Mouse (Mus musculus) CH12.LX (cell line): ENCODE results near the gene Colgalt2. TPM values are rescaled to one million over a fixed set of nuclear protein-coding genes. Genes with fewer than 3 reads are reported as not detected.
A peak's percentile ranks its signal among the peaks of the same experiment; 100 is the strongest.

Source experiments
- DNase-seq: peaks from one replicate; pipeline ENCODE4 v3.0.0-alpha.2; 2013; ENCODE audit errors: extremely low read depth
- H3K27ac ChIP-seq: 2 replicates; pipeline ENCODE4 v1.5.1; 2012; ENCODE audit warnings: low read depth, mild to moderate bottlenecking, control low read depth, moderate library complexity; ENCODE audit not compliant: insufficient read depth
- H3K27me3 ChIP-seq: replicated peaks from 2 replicates; pipeline ENCODE3; 2012; ENCODE audit warnings: inconsistent platforms
- H3K36me3 ChIP-seq, 2 experiments: replicated peaks in 1 of 2; 2 replicates each; pipeline versions ENCODE3 to v1.6.1; 2012; ENCODE audit warnings: inconsistent platforms in 1 of 2, low read length in 1 of 2, mild to moderate bottlenecking in 1 of 2, mixed read lengths in 1 of 2, moderate library complexity in 1 of 2; ENCODE audit not compliant: control insufficient read depth in 1 of 2, insufficient read depth in 1 of 2
- H3K4me1 ChIP-seq, 2 experiments: 2 replicates each; pipeline ENCODE4 v1.6.1; 2012; ENCODE audit warnings: inconsistent platforms in 1 of 2, moderate library complexity in 1 of 2; ENCODE audit not compliant: insufficient read depth in 2 of 2, control insufficient read depth in 1 of 2
- H3K4me2 ChIP-seq: 2 replicates; pipeline ENCODE4 v1.6.1; 2012; ENCODE audit warnings: low read depth, mild to moderate bottlenecking, control low read depth; ENCODE audit not compliant: poor library complexity, insufficient read depth, severe bottlenecking
- H3K4me3 ChIP-seq, 3 experiments: fragments of 150-350 bp in 1 of 3; sonication (generic) in 1 of 3; replicated peaks in 1 of 3; 2 replicates each; pipeline versions ENCODE3 to v1.5.1; 2011 to 2012; ENCODE audit warnings: low read depth in 2 of 3, low read length in 2 of 3, mild to moderate bottlenecking in 2 of 3, moderate library complexity in 2 of 3, control low read depth in 1 of 3, improper control_type of control experiment in 1 of 3, inconsistent platforms in 1 of 3, mixed read lengths in 1 of 3; ENCODE audit not compliant: poor library complexity in 1 of 3
- H3K79me2 ChIP-seq: replicated peaks from 2 replicates; pipeline ENCODE4 v1.6.1; 2012; ENCODE audit warnings: mild to moderate bottlenecking, moderate library complexity; ENCODE audit not compliant: control insufficient read depth, poor library complexity, insufficient read depth, severe bottlenecking; ENCODE audit errors: extremely low read depth
- H3K9ac ChIP-seq: 2 replicates; pipeline ENCODE4 v1.6.1; 2012; ENCODE audit warnings: low read depth, mild to moderate bottlenecking, control low read depth, moderate library complexity; ENCODE audit not compliant: insufficient read depth
- H3K9me3 ChIP-seq: replicated peaks from 2 replicates; pipeline ENCODE3; 2012; ENCODE audit warnings: low read length, inconsistent platforms, mixed read lengths
- BHLHE40 ChIP-seq: IDR thresholded peaks from 2 replicates; pipeline ENCODE4 v1.6.1; 2011; ENCODE audit warnings: mild to moderate bottlenecking, low read depth, low read length, improper control_type of control experiment
- CHD1 ChIP-seq: IDR thresholded peaks from 2 replicates; pipeline ENCODE4 v1.6.1; 2012; ENCODE audit warnings: low read depth, low read length, improper control_type of control experiment, inconsistent platforms
- CTCF ChIP-seq, 2 experiments: IDR thresholded peaks in 1 of 2; conservative IDR thresholded peaks in 1 of 2; 2 replicates each; pipeline ENCODE4 v1.5.1; 2011 to 2012; ENCODE audit warnings: low read depth in 2 of 2, low read length in 2 of 2, improper control_type of control experiment in 1 of 2, inconsistent platforms in 1 of 2, mild to moderate bottlenecking in 1 of 2, moderate library complexity in 1 of 2
- GABPA ChIP-seq: IDR thresholded peaks from 2 replicates; pipeline ENCODE4 v1.6.1; 2012; ENCODE audit warnings: low read depth, low read length, improper control_type of control experiment, inconsistent platforms; ENCODE audit not compliant: insufficient replicate concordance
- IRF4 ChIP-seq: IDR thresholded peaks from 2 replicates; pipeline ENCODE4 v1.6.1; 2014; ENCODE audit warnings: low read depth, mild to moderate bottlenecking, inconsistent platforms, low read length, improper control_type of control experiment
- JUN ChIP-seq: IDR thresholded peaks from 2 replicates; pipeline ENCODE4 v1.6.1; 2011; ENCODE audit warnings: low read depth, mild to moderate bottlenecking, low read length, improper control_type of control experiment, moderate library complexity; ENCODE audit not compliant: insufficient read depth
- MAZ ChIP-seq: IDR thresholded peaks from 2 replicates; pipeline ENCODE4 v1.6.1; 2012; ENCODE audit warnings: low read depth, mild to moderate bottlenecking, inconsistent platforms, low read length, improper control_type of control experiment, moderate library complexity
- MXI1 ChIP-seq: IDR thresholded peaks from 2 replicates; pipeline ENCODE4 v1.6.1; 2011; ENCODE audit warnings: mild to moderate bottlenecking, low read depth, low read length, improper control_type of control experiment
- MYC ChIP-seq: IDR thresholded peaks from 2 replicates; pipeline ENCODE4 v1.6.1; 2011; ENCODE audit warnings: low read depth, mild to moderate bottlenecking, improper control_type of control experiment, low read length
- NELFE ChIP-seq: IDR thresholded peaks from 2 replicates; pipeline ENCODE4 v1.6.1; 2011; ENCODE audit warnings: low read depth, low read length, improper control_type of control experiment
- NRF1 ChIP-seq: IDR thresholded peaks from 2 replicates; pipeline ENCODE4 v1.6.1; 2014; ENCODE audit warnings: low read depth, mild to moderate bottlenecking, inconsistent platforms, low read length, improper control_type of control experiment, moderate library complexity
- PAX5 ChIP-seq: IDR thresholded peaks from 2 replicates; pipeline ENCODE4 v1.6.1; 2012; ENCODE audit warnings: low read length, inconsistent platforms, mixed read lengths
- POLR2A ChIP-seq: IDR thresholded peaks from 2 replicates; pipeline ENCODE4 v1.6.1; 2011; ENCODE audit warnings: low read depth, mild to moderate bottlenecking, improper control_type of control experiment, low read length
- POLR2AphosphoS2 ChIP-seq: IDR thresholded peaks from 2 replicates; pipeline ENCODE4 v1.6.1; 2011; ENCODE audit warnings: low read depth, low read length, improper control_type of control experiment
- RAD21 ChIP-seq: IDR thresholded peaks from 2 replicates; pipeline ENCODE4 v1.6.1; 2011; ENCODE audit warnings: low read depth, mild to moderate bottlenecking, low read length, improper control_type of control experiment, moderate library complexity
- RCOR1 ChIP-seq: conservative IDR thresholded peaks from 2 replicates; pipeline ENCODE4 v1.6.1; 2012; ENCODE audit warnings: low read depth, mild to moderate bottlenecking, inconsistent platforms, low read length, improper control_type of control experiment
- SIN3A ChIP-seq: IDR thresholded peaks from 2 replicates; pipeline ENCODE4 v1.6.1; 2012; ENCODE audit warnings: low read length, improper control_type of control experiment, inconsistent platforms
- SMC3 ChIP-seq: IDR thresholded peaks from 2 replicates; pipeline ENCODE4 v1.6.1; 2011; ENCODE audit warnings: low read depth, low read length, improper control_type of control experiment
- USF1 ChIP-seq: IDR thresholded peaks from 2 replicates; pipeline ENCODE4 v1.6.1; 2014; ENCODE audit warnings: low read depth, mild to moderate bottlenecking, inconsistent platforms, low read length, improper control_type of control experiment
- ZC3H11A ChIP-seq: IDR thresholded peaks from 2 replicates; pipeline ENCODE4 v1.6.1; 2012; ENCODE audit warnings: low read depth, mild to moderate bottlenecking, inconsistent platforms, low read length, improper control_type of control experiment
- dilution Hi-C: fragments of 300-500 bp; cut with MboI; formaldehyde crosslinking; loops from 2 replicates; pipeline ENCODE4 v1.14.3; 2020; ENCODE audit warnings: low sequenced_read_pairs; ENCODE audit not compliant: extremely low pct_unique_long_range_greater_than_20kb, extremely low pct_ligation_motif_present
- in situ Hi-C: fragments of 300-500 bp; cut with MboI; formaldehyde crosslinking; loops from 3 replicates; pipeline ENCODE4 v1.14.3; 2019; ENCODE audit warnings: low sequenced_read_pairs, low pct_ligation_motif_present, low pct_unique_long_range_greater_than_20kb, mixed read lengths
- polyA plus RNA-seq: library from polyadenylated mRNA; unstranded; fragments of >175 nt; gene quantifications from 2 replicates; pipeline ENCODE4 v1.2.1, GENCODE M21; 2012; ENCODE audit warnings: low read depth; ENCODE audit not compliant: insufficient read length
- total RNA-seq, 2 experiments: library from RNA; depleted of rRNA; stranded (reverse); fragments of 300-350 nt in 1 of 2; fragments of >200 nt in 1 of 2; gene quantifications; 2 replicates each; pipeline ENCODE4 v1.2.3; 2012 to 2014

Gene Colgalt2
- total and polyA plus RNA-seq, 3 experiments = not detected

- H3K4me3 ChIP-seq = no peak overlapping the region
- DNase-seq = no peak
- dilution Hi-C loops (no loop called here), in situ Hi-C loops (loop anchor here (10.0 kb wide), 1 partner anchor 221 kb away; no protein-coding TSS in a partner anchor)
- H3K27ac ChIP-seq = no peak overlapping the region
- TF ChIP-seq POLR2A = no peak
- no peak for TF ChIP-seq POLR2AphosphoS2
- TF ChIP-seq USF1 = no peak
- no peak for TF ChIP-seq SIN3A
- no peak for TF ChIP-seq PAX5
- peaks cover 0 to 7% of the 10 kb centered on the region in 2 experiments for H3K36me3 ChIP-seq
- no peak overlapping the region for H3K9ac ChIP-seq
- H3K79me2 ChIP-seq = no peaks in the 10 kb centered on the region
- H3K9me3 ChIP-seq = no peaks in the 10 kb centered on the region
- no peak overlapping the region for H3K4me2 ChIP-seq
- H3K4me1 ChIP-seq = peaks cover 3 to 36% of the 10 kb centered on the region in 2 experiments
- no peaks in the 10 kb centered on the region for H3K27me3 ChIP-seq
Observed at GRCm38 (mm10) chr1:152524098-152524892, 124.7 kb downstream of the Colgalt2 start.

- Histone ChIP-seq H3K79me2 (no peaks in the 10 kb centered on the region), H3K4me2 (no peak overlapping the region), H3K9ac (no peak overlapping the region), H3K4me3 (no peak overlapping the region), H3K36me3 (peaks cover 0 to 7% of the 10 kb centered on the region in 2 experiments), H3K27ac (no peak overlapping the region), H3K27me3 (no peaks in the 10 kb centered on the region), H3K4me1 (peaks cover 3 to 43% of the 10 kb centered on the region in 2 experiments), H3K9me3 (no peaks in the 10 kb centered on the region)
- TF ChIP-seq MXI1 (no peak), NRF1 (no peak), MYC (no peak; the same call in 1 of the 2 replicates), MAZ (0 out of 2 replicates have a peak, but pooled peaks have one; percentile 20), RCOR1 (no peak), SMC3 (peak; percentile 89), GABPA (no peak), ZC3H11A (peak; percentile 38), NELFE (no peak), JUN (0 out of 2 replicates have a peak, but pooled peaks have one; percentile 21), RAD21 (peak; percentile 96), IRF4 (0 out of 2 replicates have a peak, but pooled peaks have one; percentile 11), CTCF (conservative IDR thresholded peaks at IDR 0.05 in 1 of 2, IDR thresholded peaks at IDR 0.05 in 1 of 2; ENCODE audit: low read depth in 2 of 2, low read length in 2 of 2) (peak; percentile 50 to 93; a peak in 3 of 4 replicates), CHD1 (no peak), BHLHE40 (peak; percentile 27), SIN3A (0 out of 2 replicates have a peak, but pooled peaks have one; percentile 39)
- dilution Hi-C loops (no loop called here), in situ Hi-C loops (loop anchor here (10.0 to 25.0 kb wide), 4 partner anchors 220 to 862 kb away; partner anchors contain the start of gene Smg7)
- peak; percentile 82 for DNase-seq
Observed at GRCm38 (mm10) chr1:152524987-152525648, 125.5 kb downstream of the Colgalt2 start.
